Mouse (Mus musculus) CH12.LX (cell line): ENCODE results near the gene Gdf15. TPM values are rescaled to one million over a fixed set of nuclear protein-coding genes. Genes with fewer than 3 reads are reported as not detected.

Experiments
- DNase-seq: peaks from one replicate; pipeline ENCODE4 v3.0.0-alpha.2; 2013; ENCODE audit errors: extremely low read depth
- H3K27ac ChIP-seq: 2 replicates; pipeline ENCODE4 v1.5.1; 2012; ENCODE audit warnings: low read depth, mild to moderate bottlenecking, control low read depth, moderate library complexity; ENCODE audit not compliant: insufficient read depth
- H3K27me3 ChIP-seq: replicated peaks from 2 replicates; pipeline ENCODE3; 2012; ENCODE audit warnings: inconsistent platforms
- H3K36me3 ChIP-seq, 2 experiments: replicated peaks in 1 of 2; 2 replicates each; pipeline versions ENCODE3 to v1.6.1; 2012; ENCODE audit warnings: inconsistent platforms in 1 of 2, low read length in 1 of 2, mild to moderate bottlenecking in 1 of 2, mixed read lengths in 1 of 2, moderate library complexity in 1 of 2; ENCODE audit not compliant: control insufficient read depth in 1 of 2, insufficient read depth in 1 of 2
- H3K4me1 ChIP-seq, 2 experiments: 2 replicates each; pipeline ENCODE4 v1.6.1; 2012; ENCODE audit warnings: inconsistent platforms in 1 of 2, moderate library complexity in 1 of 2; ENCODE audit not compliant: insufficient read depth in 2 of 2, control insufficient read depth in 1 of 2
- H3K4me2 ChIP-seq: 2 replicates; pipeline ENCODE4 v1.6.1; 2012; ENCODE audit warnings: low read depth, mild to moderate bottlenecking, control low read depth; ENCODE audit not compliant: poor library complexity, insufficient read depth, severe bottlenecking
- H3K4me3 ChIP-seq, 3 experiments: fragments of 150-350 bp in 1 of 3; sonication (generic) in 1 of 3; replicated peaks in 1 of 3; 2 replicates each; pipeline versions ENCODE3 to v1.5.1; 2011 to 2012; ENCODE audit warnings: low read depth in 2 of 3, low read length in 2 of 3, mild to moderate bottlenecking in 2 of 3, moderate library complexity in 2 of 3, control low read depth in 1 of 3, improper control_type of control experiment in 1 of 3, inconsistent platforms in 1 of 3, mixed read lengths in 1 of 3; ENCODE audit not compliant: poor library complexity in 1 of 3
- H3K79me2 ChIP-seq: replicated peaks from 2 replicates; pipeline ENCODE4 v1.6.1; 2012; ENCODE audit warnings: mild to moderate bottlenecking, moderate library complexity; ENCODE audit not compliant: control insufficient read depth, poor library complexity, insufficient read depth, severe bottlenecking; ENCODE audit errors: extremely low read depth
- H3K9ac ChIP-seq: 2 replicates; pipeline ENCODE4 v1.6.1; 2012; ENCODE audit warnings: low read depth, mild to moderate bottlenecking, control low read depth, moderate library complexity; ENCODE audit not compliant: insufficient read depth
- H3K9me3 ChIP-seq: replicated peaks from 2 replicates; pipeline ENCODE3; 2012; ENCODE audit warnings: low read length, inconsistent platforms, mixed read lengths
- BHLHE40 ChIP-seq: IDR thresholded peaks from 2 replicates; pipeline ENCODE4 v1.6.1; 2011; ENCODE audit warnings: mild to moderate bottlenecking, low read depth, low read length, improper control_type of control experiment
- CTCF ChIP-seq, 2 experiments: IDR thresholded peaks in 1 of 2; conservative IDR thresholded peaks in 1 of 2; 2 replicates each; pipeline ENCODE4 v1.5.1; 2011 to 2012; ENCODE audit warnings: low read depth in 2 of 2, low read length in 2 of 2, improper control_type of control experiment in 1 of 2, inconsistent platforms in 1 of 2, mild to moderate bottlenecking in 1 of 2, moderate library complexity in 1 of 2
- EP300 ChIP-seq: IDR thresholded peaks from 2 replicates; pipeline ENCODE4 v1.6.1; 2011; ENCODE audit warnings: low read length, improper control_type of control experiment
- JUN ChIP-seq: IDR thresholded peaks from 2 replicates; pipeline ENCODE4 v1.6.1; 2011; ENCODE audit warnings: low read depth, mild to moderate bottlenecking, low read length, improper control_type of control experiment, moderate library complexity; ENCODE audit not compliant: insufficient read depth
- MAFK ChIP-seq: IDR thresholded peaks from 2 replicates; pipeline ENCODE4 v1.6.1; 2011; ENCODE audit warnings: low read length, improper control_type of control experiment; ENCODE audit not compliant: insufficient replicate concordance
- MEF2A ChIP-seq: IDR thresholded peaks from 2 replicates; pipeline ENCODE4 v1.6.1; 2014; ENCODE audit warnings: low read depth, mild to moderate bottlenecking, inconsistent platforms, low read length, improper control_type of control experiment, borderline replicate concordance
- MXI1 ChIP-seq: IDR thresholded peaks from 2 replicates; pipeline ENCODE4 v1.6.1; 2011; ENCODE audit warnings: mild to moderate bottlenecking, low read depth, low read length, improper control_type of control experiment
- MYC ChIP-seq: IDR thresholded peaks from 2 replicates; pipeline ENCODE4 v1.6.1; 2011; ENCODE audit warnings: low read depth, mild to moderate bottlenecking, improper control_type of control experiment, low read length
- NRF1 ChIP-seq: IDR thresholded peaks from 2 replicates; pipeline ENCODE4 v1.6.1; 2014; ENCODE audit warnings: low read depth, mild to moderate bottlenecking, inconsistent platforms, low read length, improper control_type of control experiment, moderate library complexity
- SIN3A ChIP-seq: IDR thresholded peaks from 2 replicates; pipeline ENCODE4 v1.6.1; 2012; ENCODE audit warnings: low read length, improper control_type of control experiment, inconsistent platforms
- TCF12 ChIP-seq: IDR thresholded peaks from 2 replicates; pipeline ENCODE4 v1.6.1; 2014; ENCODE audit warnings: low read depth, mild to moderate bottlenecking, inconsistent platforms, low read length, improper control_type of control experiment
- UBTF ChIP-seq: IDR thresholded peaks from 2 replicates; pipeline ENCODE4 v1.6.1; 2012; ENCODE audit warnings: low read depth, mild to moderate bottlenecking, inconsistent platforms, low read length, improper control_type of control experiment, moderate library complexity
- USF1 ChIP-seq: IDR thresholded peaks from 2 replicates; pipeline ENCODE4 v1.6.1; 2014; ENCODE audit warnings: low read depth, mild to moderate bottlenecking, inconsistent platforms, low read length, improper control_type of control experiment
- dilution Hi-C: fragments of 300-500 bp; cut with MboI; formaldehyde crosslinking; loops from 2 replicates; pipeline ENCODE4 v1.14.3; 2020; ENCODE audit warnings: low sequenced_read_pairs; ENCODE audit not compliant: extremely low pct_unique_long_range_greater_than_20kb, extremely low pct_ligation_motif_present
- in situ Hi-C: fragments of 300-500 bp; cut with MboI; formaldehyde crosslinking; loops from 3 replicates; pipeline ENCODE4 v1.14.3; 2019; ENCODE audit warnings: low sequenced_read_pairs, low pct_ligation_motif_present, low pct_unique_long_range_greater_than_20kb, mixed read lengths
- polyA plus RNA-seq: library from polyadenylated mRNA; unstranded; fragments of >175 nt; gene quantifications from 2 replicates; pipeline ENCODE4 v1.2.1, GENCODE M21; 2012; ENCODE audit warnings: low read depth; ENCODE audit not compliant: insufficient read length
- total RNA-seq, 2 experiments: library from RNA; depleted of rRNA; stranded (reverse); fragments of 300-350 nt in 1 of 2; fragments of >200 nt in 1 of 2; gene quantifications; 2 replicates each; pipeline ENCODE4 v1.2.3; 2012 to 2014

Gene Gdf15
- total and polyA plus RNA-seq, 3 experiments = 0.16 to 0.21 TPM; not detected in 1

DNA sequence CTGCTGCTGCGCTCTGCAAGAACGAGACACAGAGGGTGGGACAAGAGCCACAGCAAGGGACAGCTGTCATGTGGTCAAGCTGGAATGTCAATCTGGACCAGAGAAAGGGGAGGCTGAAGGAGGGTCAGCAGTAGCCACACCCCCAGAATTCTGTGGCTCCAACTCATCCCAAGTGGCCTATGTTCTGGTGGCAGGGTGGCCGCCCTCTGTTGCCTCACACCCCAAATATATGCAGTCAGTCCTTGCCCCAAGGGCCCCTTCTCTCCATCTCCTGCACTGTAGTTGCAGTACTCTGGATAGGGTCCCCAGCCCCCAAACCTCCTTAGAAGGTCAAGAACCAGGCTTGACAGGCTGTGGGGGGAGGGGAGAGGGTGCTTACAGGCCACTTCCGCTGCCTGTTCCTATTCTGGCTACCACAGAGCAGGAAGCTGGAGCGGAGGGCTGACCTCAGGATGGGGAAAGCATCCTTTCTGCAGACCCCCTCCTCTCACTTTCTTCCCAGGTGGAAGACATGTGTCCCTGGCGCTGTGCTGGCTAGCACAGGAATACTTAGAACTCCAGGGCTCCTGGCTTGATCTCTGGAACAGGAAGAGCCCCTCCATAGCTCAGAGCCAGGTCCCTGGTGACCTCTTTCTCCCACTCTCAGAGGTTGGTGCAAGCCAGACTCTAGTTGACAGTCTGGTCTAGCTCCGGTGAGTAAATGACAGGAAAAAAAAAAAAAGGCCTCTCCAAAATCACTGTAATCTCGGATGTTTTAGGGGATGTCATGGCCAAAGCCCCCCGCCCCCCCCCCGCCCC, 31.6 kb downstream of the Gdf15 start:
- TF ChIP-seq MAFK (no peak), NRF1 (no peak), EP300 (no peak), USF1 (no peak), SIN3A (no peak), MEF2A (no peak), UBTF (no peak), JUN (no peak), MYC (no peak)
- Histone ChIP-seq H3K27me3 (no peaks in the 10 kb centered on the region), H3K79me2 (no peaks in the 10 kb centered on the region; the same call in 1 of the 2 replicates), H3K4me1 (peaks cover 2 to 11% of the 10 kb centered on the region in 2 experiments; a peak in 3 of 4 replicates), H3K36me3 (peaks cover 64 to 91% of the 10 kb centered on the region in 2 experiments), H3K4me3 (no peak overlapping the region), H3K9ac (no peak overlapping the region), H3K4me2 (no peak overlapping the region), H3K27ac (no peak overlapping the region), H3K9me3 (peaks cover 16% of the 10 kb centered on the region)
- dilution Hi-C loops = no loop called here
- in situ Hi-C loops = loop anchor here (10.0 kb wide), 1 partner anchor 56 kb away; no protein-coding TSS in a partner anchor
- DNase-seq = no peak

DNA sequence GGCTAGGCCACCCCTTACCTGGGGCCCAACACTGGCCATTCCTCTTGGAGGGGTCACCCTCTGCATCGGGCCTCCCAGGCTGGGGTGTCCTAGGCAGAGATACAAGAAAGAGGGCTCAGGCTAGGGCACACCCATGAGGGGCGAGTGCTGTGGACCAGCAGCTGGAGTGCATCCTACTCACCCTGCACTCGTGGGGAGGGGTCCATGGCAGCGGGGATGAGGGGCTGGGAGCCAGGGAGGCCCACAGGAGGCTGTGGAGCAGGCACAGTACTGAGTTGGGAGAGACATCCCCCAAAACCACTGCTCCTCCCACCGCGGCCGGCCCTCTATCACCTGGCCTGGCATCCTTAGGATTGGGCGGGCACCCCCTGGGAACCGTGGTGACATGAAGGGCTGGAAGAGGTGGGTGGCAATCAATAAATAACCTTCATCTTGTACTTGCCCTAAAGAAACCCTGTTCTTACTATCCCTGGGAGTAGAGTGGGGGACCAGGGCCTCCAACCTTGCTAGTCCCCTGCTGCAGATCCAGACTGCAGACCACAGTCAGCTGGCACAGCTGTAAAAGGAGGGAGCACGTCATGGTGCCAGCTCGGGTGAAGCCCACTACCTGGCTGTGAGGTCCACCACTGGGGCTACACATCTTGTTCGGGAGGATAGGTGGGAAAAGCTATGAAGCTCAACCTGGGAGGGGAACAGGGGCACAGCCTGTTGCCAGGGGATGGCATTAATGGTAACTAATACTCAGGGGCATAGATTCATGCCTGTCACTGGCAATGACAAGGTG, 32.6 kb downstream of the Gdf15 start:
- Histone ChIP-seq H3K9ac (no peak overlapping the region), H3K9me3 (peaks cover 16% of the 10 kb centered on the region), H3K4me3 (no peak overlapping the region), H3K4me1 (peaks cover 7 to 16% of the 10 kb centered on the region in 2 experiments), H3K27ac (no peak overlapping the region), H3K4me2 (no peak overlapping the region), H3K27me3 (no peaks in the 10 kb centered on the region), H3K36me3 (peaks cover 66 to 90% of the 10 kb centered on the region in 2 experiments), H3K79me2 (peaks cover 2% of the 10 kb centered on the region; the same call in 1 of the 2 replicates)
- DNase-seq = no peak
- TF ChIP-seq MAFK (no peak), BHLHE40 (no peak), MYC (no peak), CTCF (conservative IDR thresholded peaks at IDR 0.05 in 1 of 2, IDR thresholded peaks at IDR 0.05 in 1 of 2; ENCODE audit: low read depth in 2 of 2, low read length in 2 of 2) (no peak), MXI1 (no peak), TCF12 (no peak)
- dilution Hi-C loops (no loop called here), in situ Hi-C loops (loop anchor here (10.0 kb wide), 1 partner anchor 55 kb away; no protein-coding TSS in a partner anchor)
